Mouse (Mus musculus): Measurements from ENCODE around the gene Tob2.

DNA sequence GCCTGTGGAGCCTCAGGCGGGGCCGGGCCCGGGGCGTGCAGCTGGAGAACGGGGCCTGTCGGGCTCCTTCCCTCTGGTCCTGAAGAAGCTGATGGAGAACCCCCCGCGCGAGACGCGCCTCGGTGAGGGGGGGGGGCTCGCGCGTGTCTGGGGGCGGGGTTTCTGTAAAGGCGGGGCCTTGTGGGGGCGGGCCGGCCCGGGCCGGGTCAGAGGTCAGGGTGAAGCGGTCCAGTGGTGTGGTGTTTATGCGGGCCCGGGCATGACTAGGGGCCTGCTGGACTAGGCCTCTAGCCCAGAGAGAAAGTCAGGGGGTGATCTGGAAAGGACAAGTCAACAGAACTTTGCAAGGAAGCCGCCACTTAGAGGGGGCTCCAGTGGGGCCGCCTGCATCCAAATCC is 47.0 kb downstream of the Tob2 start:
- TF ChIP-seq ZMIZ1 (IDR thresholded peaks at IDR 0.05; ENCODE audit: low read depth, low read length) = no peak
- no peak for TF ChIP-seq POLR2A (IDR thresholded peaks at IDR 0.05; ENCODE audit: low read depth, low read length)
- TF ChIP-seq CTCF (conservative IDR thresholded peaks at IDR 0.05 in 1 of 2, IDR thresholded peaks at IDR 0.05 in 1 of 2; ENCODE audit: low read depth in 2 of 2, low read length in 2 of 2) = no peak
- no peak for TF ChIP-seq MEF2A (IDR thresholded peaks at IDR 0.05; ENCODE audit: borderline replicate concordance, low read depth, low read length)

All from CH12.LX (cell line).